Mouse (Mus musculus) heart, postnatal 14 days (tissue): Measurements from ENCODE around the gene Cars. TPM values are rescaled to one million over a fixed set of nuclear protein-coding genes. Genes with fewer than 3 reads are reported as not detected.
"Not testable (repeated sequence)": the region's sequence is repeated elsewhere in the genome, so short reads cannot be mapped to it uniquely, and the experiment has no call there.

ENCODE experiments used
- DNase-seq, 2 experiments: peaks; one replicate each; pipeline ENCODE4 v3.0.0; 2021 to 2022
- intact Hi-C: fragments of 180-260 bp; cut with DNase I; formaldehyde crosslinking; loops from one replicate; pipeline ENCODE4 v1.15.1; 2025
- total RNA-seq, 2 experiments: library from RNA; stranded (reverse); gene quantifications; 2 replicates each; pipeline ENCODE4 v1.2.3; 2021

Cars gene
- total RNA-seq, 2 experiments from 2014 or later = 20.0 to 21.2 TPM

DNA sequence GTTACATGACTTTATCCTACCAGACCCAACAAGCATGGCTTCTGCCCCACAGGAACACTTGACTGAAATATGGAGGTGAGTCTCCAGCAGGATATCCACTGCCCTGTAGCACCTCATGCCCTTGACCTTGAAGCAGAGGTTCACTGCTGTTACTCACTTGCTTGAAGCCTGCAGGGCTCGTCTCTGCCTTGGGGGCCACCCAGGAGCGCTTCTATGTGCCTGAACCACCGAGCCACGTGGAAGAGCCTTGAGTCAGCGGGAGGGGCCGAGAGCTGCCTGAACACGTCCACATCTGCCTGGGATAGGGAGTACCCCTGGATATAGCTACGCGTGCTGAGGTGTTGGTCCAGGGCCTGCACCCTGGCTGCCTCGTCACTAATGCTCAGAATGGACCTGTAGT, 7.6 kb downstream of the Cars start:
- intact Hi-C loops = no loop called here
- no peak for DNase-seq

DNA sequence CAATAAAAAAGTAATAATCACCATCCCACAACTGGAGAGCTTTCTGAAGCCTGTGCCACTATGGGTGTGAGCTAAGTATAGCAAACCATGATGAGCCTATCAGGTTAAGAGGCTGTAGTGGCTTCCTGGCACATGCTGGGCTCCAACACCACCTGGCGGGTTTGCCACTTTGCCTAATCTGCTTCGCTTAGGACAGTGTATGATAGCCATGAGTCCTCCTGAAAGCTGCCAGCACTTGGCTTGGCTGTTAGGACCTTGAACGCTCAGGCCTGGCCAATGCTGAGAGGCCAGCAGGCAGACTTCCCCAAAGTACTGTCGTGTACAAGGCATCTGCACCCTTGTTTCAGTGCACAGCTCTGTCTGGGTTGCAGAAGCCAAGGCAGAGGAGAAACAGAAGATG, 11.9 kb downstream of the Cars start:
- DNase-seq = peak; percentile 27 to 37
- intact Hi-C loops = no loop called here

DNA sequence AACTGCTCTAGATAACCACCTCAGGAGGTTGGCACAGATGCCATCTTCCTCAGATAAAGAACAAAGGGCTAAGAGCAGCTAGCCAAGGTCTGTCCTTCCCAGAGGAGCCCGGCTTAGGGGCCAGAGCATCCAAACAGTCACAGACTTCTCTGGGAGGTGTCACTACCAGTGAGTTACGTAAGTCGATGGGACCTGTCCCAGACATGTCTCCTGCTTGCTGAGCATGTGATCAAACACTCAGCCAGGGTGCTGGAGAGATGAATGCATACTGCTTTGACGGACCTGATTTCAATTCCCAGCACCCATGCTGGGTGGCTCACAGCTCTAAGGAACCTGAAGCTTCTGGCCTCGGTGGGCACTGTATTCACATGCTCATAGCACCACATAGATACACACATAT, 12.3 kb downstream of the Cars start:
- intact Hi-C loops = no loop called here
- no peak for DNase-seq

DNA sequence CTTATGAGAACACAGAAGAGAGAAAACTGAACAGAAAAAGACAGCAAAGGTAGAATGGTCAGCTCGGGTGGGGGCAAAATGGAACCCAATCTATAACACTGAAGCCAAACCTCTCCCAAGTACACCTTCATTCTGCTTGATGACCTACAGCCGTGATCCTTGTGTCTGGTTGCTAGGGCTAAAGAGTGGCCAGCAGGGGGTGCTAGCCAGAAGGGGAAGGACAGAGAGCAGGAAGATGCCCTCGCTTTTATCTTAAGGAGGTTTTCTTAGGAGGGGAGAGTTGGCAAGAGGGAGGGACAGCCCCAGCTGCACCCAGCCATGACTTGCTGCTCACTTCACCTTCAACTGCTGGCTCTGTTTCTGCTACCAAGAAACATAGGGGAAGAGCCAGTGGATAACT, 15.9 kb downstream of the Cars start:
- peak; percentile 74 to 79 for DNase-seq
- intact Hi-C loops = loop anchor here (1.0 to 5.0 kb wide), 2 partner anchors 112 to 178 kb away; no protein-coding TSS in a partner anchor

DNA sequence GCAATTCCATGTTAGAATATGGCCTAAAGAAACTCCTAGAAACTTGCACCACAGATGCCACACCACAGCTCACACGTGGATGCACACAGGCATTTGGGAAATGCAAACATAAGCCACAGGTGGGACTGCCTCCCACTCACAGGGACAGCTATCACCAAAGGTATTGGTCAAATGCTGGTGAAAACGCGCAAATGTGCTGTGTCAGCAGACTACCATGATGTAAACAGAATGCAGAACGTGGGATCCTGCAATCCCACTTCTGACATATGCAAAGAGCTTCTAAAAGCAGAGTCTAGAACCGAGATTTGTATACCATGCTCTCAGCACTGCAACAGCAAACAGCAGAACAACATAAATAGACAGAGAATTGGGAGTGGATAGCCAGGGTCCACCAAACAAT, 16.9 kb downstream of the Cars start:
- DNase-seq = no peak
- intact Hi-C loops = loop anchor here (5.0 kb wide), 1 partner anchor 179 kb away; no protein-coding TSS in a partner anchor

DNA sequence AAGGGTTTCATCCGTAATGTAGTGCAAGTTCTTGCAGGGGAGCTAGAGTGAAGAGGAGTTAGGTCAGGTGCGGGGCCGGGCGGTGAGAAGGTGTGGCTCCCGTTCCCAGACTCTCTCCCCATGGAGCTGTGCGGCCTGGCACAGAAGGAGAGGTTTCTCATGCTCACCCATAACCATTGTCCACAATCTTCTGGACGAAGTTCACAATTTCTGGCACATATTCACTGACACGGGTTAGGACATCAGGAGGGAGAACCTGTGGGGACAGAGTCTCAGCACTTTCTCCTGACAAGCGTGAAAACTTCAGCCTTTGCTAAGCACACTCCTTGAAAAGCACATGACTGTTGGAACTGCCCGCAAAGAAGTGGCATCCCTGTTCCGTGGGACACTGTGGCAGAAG, 24.1 kb downstream of the Cars start:
- intact Hi-C loops = no loop called here
- no peak for DNase-seq

DNA sequence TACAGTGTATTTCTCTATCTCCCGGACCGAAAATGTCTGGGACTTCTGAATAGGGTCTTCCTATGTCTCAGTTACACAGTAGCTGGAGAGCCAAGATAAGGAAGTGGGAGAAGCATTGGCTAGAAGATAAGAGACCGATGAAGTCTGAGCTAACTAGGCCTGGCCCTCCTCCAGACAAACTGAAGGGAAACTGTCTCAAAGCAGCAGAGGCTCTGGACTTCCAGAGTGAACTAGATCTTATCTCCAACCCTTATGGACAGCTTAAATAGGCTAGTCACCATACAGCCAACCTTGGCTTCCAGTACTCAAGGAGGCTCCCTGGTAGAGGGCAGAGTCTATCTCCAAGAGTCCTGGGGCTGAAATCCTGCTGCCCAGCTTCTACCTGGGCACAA, 34.2 kb downstream of the Cars start:
- intact Hi-C loops = no loop called here
- no peak for DNase-seq

DNA sequence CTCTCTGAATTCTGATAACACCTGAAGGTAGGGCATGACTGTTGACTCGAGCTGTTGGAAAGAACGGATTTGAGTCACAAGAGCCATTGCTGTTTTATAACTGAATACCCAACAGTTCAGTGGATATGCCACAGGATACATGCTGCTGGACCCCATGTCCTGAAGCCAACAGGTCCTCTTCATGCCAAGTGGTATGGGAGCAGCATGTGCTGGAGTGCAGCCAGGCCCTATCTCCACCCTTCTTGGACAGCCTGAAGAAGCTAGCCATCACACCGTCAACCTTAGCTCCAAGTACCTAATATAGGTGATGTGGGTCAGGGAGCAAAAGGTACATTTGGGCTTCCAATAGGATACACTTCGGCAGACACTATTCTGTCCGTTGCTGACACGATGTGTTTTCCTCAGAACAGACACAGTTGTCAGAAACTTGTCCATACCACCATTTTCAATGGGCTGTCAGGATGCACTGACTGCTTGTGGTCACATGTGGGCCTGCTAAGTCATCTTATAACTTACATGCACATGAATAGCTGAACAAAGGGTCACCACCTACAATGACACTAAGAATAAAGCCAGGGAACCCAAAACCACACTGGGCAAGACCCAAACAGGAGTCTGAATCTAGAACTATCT, 34.8 kb downstream of the Cars start:
- no peak for DNase-seq
- intact Hi-C loops = no loop called here

DNA sequence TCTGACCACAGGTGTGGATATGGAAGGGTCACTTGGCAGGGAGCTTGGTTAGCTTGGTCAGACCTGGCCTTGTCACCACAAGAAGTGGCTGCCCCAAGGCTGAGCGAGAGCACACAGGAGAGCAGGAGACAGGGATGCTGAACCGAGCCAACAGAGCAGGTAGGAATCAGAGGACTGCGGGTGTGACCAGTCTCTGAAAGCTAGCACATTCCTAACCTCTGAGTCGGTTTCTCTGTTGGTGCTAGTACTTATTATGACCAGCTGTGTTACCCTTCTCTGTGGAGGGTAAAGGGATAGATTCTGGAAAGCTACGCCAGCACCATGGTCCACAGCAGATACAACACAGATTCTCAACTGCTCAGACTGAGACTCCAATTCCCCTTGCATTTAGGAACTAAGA, 36.1 kb downstream of the Cars start:
- DNase-seq = no peak
- intact Hi-C loops = no loop called here

DNA sequence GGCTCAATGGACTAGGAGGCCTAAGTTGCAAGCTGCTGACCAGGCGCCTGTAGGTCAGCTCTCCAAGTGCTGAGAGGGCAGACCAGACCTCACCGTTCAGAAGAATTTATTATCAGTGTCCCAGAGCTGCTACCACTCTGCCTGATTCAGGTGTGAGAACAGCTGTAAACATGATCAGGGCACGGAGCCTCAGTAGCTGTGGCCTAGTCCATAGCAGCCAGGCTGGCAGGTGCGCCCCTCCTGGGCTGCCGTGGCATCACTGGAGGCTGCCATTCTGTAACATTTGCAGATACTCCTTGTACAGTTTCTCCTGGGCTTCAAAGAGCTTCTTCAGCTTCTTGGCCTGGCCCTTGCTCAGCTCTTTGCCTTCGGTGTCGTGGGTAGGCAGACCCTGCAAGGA, 42.3 kb downstream of the Cars start:
- no peak for DNase-seq
- intact Hi-C loops = no loop called here

DNA sequence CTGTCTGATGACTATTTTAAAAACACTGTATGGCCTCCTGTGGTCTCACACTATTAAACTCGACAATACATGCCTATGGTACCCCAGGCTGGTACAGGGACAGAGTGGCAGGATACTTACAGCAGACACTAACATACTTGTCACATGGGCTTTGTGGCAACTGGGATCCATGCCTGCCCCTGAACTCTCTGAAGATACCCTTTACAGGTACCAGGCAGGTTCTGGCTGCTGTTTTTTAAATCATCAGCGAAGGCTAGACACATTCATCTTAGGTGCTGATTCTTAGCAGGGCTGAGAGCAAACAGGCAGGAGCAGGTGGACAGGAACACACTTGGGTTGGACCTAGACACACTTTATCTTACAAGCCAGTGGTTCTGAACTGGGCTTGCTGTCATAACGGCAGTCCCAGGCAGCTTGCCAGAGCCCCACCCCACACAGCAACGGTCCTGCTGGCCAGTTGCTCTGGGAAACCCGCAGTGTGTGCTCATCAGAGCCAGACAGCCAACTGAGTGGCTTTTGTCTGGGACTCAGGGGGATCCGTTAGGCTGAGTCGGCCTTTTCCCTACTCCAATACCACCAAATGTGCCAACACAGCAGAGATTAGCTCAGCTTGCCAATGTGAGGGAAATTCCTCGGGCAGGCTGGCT, 42.8 kb downstream of the Cars start:
- intact Hi-C loops = no loop called here
- peak; percentile 52 to 60 for DNase-seq

DNA sequence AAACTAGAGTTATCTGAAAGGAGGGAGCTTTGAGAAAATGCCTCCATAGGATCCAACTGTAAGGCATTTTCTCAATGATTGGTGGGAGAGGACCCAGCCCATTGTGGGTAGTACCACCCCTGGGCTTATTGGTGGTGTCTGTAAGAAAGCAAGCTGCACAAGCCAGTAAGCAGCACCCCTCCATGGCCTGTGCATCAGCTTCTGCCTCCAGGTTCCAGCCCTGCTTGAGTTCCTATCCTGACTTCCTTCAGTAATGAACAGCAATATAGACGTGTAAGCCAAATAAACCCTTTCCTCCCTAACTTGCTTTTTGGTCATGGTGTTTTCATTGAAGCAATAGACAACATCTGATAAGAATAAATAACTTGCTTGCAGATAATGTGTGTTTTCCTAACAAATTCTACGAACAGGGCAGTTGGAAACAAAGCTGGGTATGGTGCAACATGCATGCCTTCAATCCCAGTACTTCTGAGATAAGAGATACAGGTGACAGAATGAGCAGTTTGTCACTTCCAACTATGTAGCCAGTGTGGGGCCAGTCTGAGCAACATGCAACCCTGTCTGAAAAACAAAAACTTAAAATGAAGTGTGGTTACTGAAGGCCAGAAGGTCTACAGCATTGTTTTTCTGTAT, 50.2 kb downstream of the Cars start:
- intact Hi-C loops = no loop called here
- DNase-seq = no peak

DNA sequence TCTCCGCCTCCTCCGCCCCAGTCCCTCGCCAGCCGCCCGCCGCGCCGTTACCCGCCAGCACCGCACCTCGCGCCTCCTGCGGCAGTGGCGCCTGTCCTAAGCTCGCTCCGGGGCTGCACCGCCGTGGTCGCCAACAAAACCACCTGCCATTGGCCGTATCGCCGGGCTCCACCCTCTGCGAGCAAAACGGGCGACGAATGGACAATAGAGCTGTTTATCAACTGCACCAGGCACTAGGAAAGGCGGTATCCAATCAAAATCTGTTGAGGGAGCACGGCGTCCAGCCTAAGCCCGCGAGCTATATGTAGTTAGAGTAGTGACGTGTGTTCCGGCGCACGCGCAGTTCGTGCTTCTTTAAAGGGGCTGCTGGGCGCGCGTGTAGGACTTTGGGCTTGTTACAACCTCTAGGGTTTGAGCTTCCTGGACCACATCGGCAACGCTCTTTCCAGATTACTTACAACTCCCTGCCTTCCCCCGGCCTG, 50.9 kb downstream of the Cars start, which contains the start of gene Nap1l4:
TSS of gene Nap1l4 (minus strand) at position 131 of the 482 bp plus-strand sequence.
- DNase-seq = peak; percentile 98 to 99
- intact Hi-C loops = no loop called here

DNA sequence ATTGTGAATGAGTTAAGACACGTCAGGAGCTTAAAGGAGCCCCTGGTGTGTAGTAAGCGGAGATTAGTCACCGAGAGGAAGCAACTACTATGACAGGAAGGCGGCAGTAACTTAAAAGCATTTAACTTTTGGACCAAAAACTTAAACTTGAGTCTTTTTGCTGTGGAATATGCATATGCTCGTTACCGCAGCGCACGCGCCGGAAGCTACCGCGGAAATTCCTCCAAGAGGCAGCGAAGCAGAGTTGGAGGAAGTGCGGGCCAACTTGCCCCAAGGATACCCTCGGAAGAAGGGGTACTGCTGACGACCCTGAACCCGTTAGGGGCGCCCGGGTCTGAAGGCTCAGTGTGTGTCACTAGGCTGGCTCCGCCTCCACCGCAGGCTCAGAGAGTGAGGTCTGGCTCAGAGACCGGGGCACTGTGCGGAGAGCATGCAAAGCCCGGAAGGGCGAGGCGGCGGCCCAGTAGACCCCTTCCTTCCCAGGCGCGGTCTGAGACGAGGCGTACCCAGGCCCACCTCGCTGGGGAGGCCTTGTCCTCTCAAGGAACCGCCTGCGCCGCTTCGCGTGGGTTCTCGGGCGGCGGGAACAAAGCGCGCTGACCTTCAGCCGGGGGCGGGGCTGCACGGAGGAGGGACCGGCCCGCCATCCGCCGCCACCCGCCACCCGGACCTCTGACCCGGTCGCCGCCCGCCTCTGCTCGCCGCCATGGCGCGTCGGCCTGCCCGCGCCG, 51.5 kb downstream of the Cars start:
- no peak for DNase-seq
- intact Hi-C loops = no loop called here

DNA sequence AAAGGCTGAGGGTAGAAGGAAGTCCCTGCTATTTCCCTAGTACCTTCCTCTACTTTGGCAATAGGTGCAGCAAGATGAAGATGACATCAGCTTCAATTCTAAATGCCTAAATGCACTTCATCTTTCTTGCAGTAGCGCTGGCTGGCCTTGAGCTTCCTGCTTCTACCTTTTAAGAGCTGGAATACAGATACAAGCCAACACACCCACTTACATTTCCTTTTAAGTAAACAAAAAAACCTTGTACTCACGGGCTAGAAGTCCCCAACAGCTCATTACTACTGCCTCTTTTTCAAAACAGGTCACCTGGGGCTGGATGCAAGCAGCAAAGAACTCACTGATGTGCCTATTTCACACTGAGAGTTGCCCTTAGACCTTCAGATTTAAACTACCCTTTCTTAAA, 53.3 kb downstream of the Cars start:
- DNase-seq = no peak
- intact Hi-C loops = no loop called here

DNA sequence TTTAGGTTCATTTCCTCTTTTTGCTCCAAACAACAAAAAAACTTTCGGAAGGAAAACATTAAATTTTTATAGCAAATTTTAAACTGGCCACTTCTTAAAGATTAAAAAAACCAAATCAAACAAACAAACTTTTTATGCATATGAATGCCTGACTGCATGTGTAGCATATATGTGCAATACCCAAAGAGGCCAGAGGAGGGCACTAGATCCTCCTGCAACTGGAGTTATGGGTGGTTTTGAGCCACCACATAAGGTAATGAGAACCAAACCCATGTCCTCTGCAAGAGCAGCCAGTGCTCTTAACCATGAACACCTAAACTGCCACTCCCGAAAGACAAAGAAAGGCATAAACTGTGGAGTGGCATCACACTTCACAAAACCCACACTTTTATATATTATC, 55.5 kb downstream of the Cars start:
- DNase-seq = peak; percentile 18 to 55
- intact Hi-C loops = no loop called here

DNA sequence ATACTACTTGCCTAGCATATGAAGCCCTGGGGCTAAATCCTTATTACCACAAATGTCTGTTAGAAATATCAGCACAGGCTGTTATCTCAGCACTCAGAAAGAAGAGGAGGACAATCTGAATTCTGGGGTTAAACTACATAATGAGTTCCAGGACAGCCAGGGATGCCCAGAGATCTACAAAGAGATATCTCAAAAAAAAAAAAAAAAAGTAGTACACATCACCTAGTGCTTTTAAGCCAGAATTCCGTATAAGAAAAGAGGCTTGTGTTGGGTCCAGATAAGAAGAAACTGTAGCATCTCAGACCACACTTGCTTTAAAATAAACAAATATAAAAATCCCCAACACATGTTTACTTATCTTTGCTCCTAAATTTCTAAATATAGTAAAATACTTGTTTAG, 61.2 kb downstream of the Cars start:
- intact Hi-C loops = no loop called here
- no peak for DNase-seq

DNA sequence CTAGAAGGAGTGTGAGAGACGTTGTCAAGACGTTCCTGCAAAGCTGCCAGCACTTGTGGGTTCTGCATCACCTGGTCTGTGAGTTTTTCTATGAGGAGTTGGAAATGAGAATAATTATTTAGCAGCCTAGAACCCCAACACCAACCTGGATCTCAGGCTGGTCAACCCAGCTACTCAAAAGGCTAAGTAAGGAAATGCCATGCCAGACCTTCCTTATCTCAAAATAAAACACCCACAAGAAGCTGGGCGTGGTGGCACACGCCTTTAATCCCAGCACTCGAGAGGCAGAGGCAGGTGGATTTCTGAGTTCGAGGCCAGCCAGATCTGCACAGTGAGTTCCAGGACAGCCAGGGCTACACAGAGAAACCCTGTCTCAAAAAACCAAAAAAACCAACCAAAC, 61.7 kb downstream of the Cars start:
- DNase-seq, intact Hi-C loops: not testable (repeated sequence)

DNA sequence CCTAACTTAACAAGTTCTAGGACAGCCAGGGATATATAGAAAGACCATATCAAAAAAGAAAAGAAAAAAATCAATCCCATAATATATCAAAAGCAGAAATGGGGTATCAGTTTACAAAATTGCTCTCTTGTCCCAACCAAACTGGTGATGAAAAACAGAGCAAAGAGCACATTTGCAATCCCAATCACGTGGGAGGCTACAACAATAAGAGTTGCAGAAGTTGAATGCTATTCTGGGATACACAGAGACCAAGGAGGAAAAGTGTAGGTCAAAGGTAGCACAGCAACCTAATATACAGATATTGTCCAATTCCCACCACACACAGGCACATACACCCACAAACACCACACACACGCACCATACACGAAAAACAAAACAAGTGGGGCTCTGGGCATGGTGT, 63.6 kb downstream of the Cars start:
- DNase-seq = no peak
- intact Hi-C loops = no loop called here

DNA sequence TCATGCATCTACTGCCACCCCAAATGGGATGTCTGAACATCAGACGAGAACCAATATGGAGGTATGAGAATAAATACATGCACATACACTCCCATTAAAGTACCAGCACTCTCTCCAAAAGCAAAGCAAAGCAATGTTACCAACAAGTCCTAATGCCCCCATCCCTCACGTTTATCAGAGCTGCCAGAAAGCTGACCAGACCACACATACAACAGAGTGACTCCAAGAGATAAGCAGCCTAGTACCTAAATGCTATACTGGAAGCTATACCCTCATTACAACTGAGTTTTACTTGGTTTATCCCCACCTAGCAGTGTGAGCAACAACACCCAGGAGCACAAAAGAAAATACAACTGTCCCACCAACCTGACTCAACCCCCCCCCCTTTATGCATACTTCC, 66.6 kb downstream of the Cars start:
- no peak for DNase-seq
- intact Hi-C loops = no loop called here

DNA sequence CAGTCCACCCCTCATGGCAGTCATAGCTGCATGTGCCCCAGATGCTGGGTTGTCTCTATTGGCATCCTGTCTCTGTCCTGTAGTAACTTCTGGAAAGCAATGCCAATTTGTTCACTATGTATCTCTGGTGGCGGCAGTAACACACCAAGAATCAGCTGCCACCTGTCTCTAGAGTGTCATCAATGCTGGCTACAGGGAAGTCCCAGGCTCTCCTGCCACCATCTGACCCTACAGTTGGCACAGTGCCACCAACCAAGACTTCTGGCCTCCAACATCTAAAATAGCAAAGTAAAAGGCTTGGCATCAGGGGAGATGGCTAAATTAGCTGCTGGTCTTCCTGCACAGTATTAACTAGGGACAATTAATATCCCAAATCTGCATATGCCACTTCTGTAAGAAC, 67.5 kb downstream of the Cars start:
- peak in 1 of 2 experiments; percentile 26 for DNase-seq
- intact Hi-C loops = no loop called here
